Mouse (Mus musculus): ENCODE results near the gene Nt5c3b. TPM values are rescaled to one million over a fixed set of nuclear protein-coding genes. Genes with fewer than 3 reads are reported as not detected.
A peak's percentile ranks its signal among the peaks of the same experiment; 100 is the strongest.

Gene Nt5c3b
- polyA plus RNA-seq, 2 experiments = 138 to 140 TPM

DNA sequence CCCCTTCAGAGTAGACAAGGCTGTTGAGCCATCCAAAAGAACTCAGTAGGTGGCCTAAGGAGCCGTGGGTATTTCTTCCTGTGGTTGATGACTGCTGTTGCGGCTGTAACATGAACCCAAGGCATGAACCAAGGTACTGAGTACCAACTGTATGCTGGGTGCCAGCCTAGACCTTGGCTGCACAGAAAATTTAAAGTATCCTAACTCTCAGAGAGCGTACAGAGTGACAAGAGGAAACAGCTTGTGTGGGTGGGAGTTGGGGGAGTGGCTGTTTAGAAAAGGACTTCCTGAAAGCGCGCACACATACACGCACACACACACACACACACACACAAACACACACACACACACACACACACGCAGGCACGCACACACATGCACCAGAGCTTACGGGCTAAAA lies 42.3 kb downstream of the Nt5c3b start:
- H3K36me3 ChIP-seq (ENCODE audit: control insufficient read depth, insufficient read depth, low read length) = peaks cover 3% of the 10 kb centered on the region; the same call in 1 of the 2 replicates
- no peak for DNase-seq (ENCODE audit: low spot score)
- ATAC-seq (ENCODE audit: low FRiP score, low read depth) = no peak
- 65% methylated on average over 9 of the region's 9 CpGs for WGBS
- no peak overlapping the region for H3K4me3 ChIP-seq (replicated peaks; ENCODE audit: low read length)
- H3K4me1 ChIP-seq (ENCODE audit: control insufficient read depth, insufficient read depth, low read length) = peaks cover 19% of the 10 kb centered on the region
- no peak overlapping the region for H3K27ac ChIP-seq (replicated peaks; ENCODE audit: low read depth, low read length)
- H3K4me2 ChIP-seq (replicated peaks; ENCODE audit: low read depth, low read length, severe bottlenecking) = no peak overlapping the region
- no peak for TF ChIP-seq POLR2A (IDR thresholded peaks at IDR 0.05; ENCODE audit: borderline replicate concordance, extremely low read depth, insufficient read depth, insufficient read length)
- no peak overlapping the region for H3K9ac ChIP-seq (ENCODE audit: low read depth, low read length, severe bottlenecking)
- H3K9me3 ChIP-seq (ENCODE audit: control insufficient read depth, low read length) = no peaks in the 10 kb centered on the region
- no peaks in the 10 kb centered on the region for H3K27me3 ChIP-seq (ENCODE audit: control insufficient read depth, insufficient read depth, low read length)

DNA sequence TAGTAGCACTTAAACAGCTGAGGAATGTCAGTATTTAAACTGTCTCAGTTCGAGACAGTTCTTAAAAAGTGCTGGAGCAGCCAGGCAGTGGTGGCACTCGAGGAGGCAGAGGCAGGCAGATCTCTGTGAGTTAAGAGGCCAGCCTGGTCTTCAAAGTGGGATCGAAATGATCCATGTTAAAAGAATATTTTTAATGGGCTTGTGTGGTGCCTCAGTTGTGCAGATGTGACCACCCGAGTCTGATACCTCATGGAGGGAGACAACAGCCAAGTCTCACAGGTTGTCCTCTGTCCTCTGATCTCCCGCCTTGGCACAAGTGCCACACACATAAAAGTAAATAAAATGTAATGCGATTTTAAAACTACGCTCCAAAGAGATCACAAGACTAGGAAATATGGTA lies 43.1 kb downstream of the Nt5c3b start:
- TF ChIP-seq POLR2A (IDR thresholded peaks at IDR 0.05; ENCODE audit: borderline replicate concordance, extremely low read depth, insufficient read depth, insufficient read length) = no peak
- no peak for ATAC-seq (ENCODE audit: low FRiP score, low read depth)
- no peak overlapping the region for H3K4me3 ChIP-seq (replicated peaks; ENCODE audit: low read length)
- no peaks in the 10 kb centered on the region for H3K27me3 ChIP-seq (ENCODE audit: control insufficient read depth, insufficient read depth, low read length)
- H3K9me3 ChIP-seq (ENCODE audit: control insufficient read depth, low read length) = no peaks in the 10 kb centered on the region
- no peak for DNase-seq (ENCODE audit: low spot score)
- peaks cover 3% of the 10 kb centered on the region; the same call in 1 of the 2 replicates for H3K36me3 ChIP-seq (ENCODE audit: control insufficient read depth, insufficient read depth, low read length)
- WGBS = 92% methylated on average over 7 of the region's 7 CpGs
- H3K4me1 ChIP-seq (ENCODE audit: control insufficient read depth, insufficient read depth, low read length) = peaks cover 19% of the 10 kb centered on the region
- H3K4me2 ChIP-seq (replicated peaks; ENCODE audit: low read depth, low read length, severe bottlenecking) = no peak overlapping the region
- no peak overlapping the region for H3K9ac ChIP-seq (ENCODE audit: low read depth, low read length, severe bottlenecking)
- no peak overlapping the region for H3K27ac ChIP-seq (replicated peaks; ENCODE audit: low read depth, low read length)

- under 1% methylated on average over 32 of the region's 37 CpGs for WGBS
- Histone ChIP-seq H3K9ac (ENCODE audit: low read depth, low read length, severe bottlenecking) (peak within 1 kb of the TSS; percentile 72), H3K4me2 (replicated peaks; ENCODE audit: low read depth, low read length, severe bottlenecking) (peak within 1 kb of the TSS; percentile 80), H3K4me1 (ENCODE audit: control insufficient read depth, insufficient read depth, low read length) (peaks cover 19% of the 10 kb centered on the region), H3K4me3 (replicated peaks; ENCODE audit: low read length) (peak within 1 kb of the TSS; percentile 70), H3K27me3 (ENCODE audit: control insufficient read depth, insufficient read depth, low read length) (no peaks in the 10 kb centered on the region), H3K36me3 (ENCODE audit: control insufficient read depth, insufficient read depth, low read length) (peaks cover 3% of the 10 kb centered on the region; the same call in 1 of the 2 replicates), H3K27ac (replicated peaks; ENCODE audit: low read depth, low read length) (peak within 1 kb of the TSS; percentile 46), H3K9me3 (ENCODE audit: control insufficient read depth, low read length) (no peaks in the 10 kb centered on the region)
- ATAC-seq (ENCODE audit: low FRiP score, low read depth) (peak; percentile 94), DNase-seq (ENCODE audit: low spot score) (peak; percentile 99)
- peak; percentile 84; the same call in 1 of the 2 replicates for TF ChIP-seq POLR2A (IDR thresholded peaks at IDR 0.05; ENCODE audit: borderline replicate concordance, extremely low read depth, insufficient read depth, insufficient read length)
Measured at GRCm38 (mm10) chr11:100397600-100398389, 43.8 kb downstream of the Nt5c3b start, which contains the start of gene Jup. Gene Jup, minus strand, starts transcription at chr11:100397763.

DNA sequence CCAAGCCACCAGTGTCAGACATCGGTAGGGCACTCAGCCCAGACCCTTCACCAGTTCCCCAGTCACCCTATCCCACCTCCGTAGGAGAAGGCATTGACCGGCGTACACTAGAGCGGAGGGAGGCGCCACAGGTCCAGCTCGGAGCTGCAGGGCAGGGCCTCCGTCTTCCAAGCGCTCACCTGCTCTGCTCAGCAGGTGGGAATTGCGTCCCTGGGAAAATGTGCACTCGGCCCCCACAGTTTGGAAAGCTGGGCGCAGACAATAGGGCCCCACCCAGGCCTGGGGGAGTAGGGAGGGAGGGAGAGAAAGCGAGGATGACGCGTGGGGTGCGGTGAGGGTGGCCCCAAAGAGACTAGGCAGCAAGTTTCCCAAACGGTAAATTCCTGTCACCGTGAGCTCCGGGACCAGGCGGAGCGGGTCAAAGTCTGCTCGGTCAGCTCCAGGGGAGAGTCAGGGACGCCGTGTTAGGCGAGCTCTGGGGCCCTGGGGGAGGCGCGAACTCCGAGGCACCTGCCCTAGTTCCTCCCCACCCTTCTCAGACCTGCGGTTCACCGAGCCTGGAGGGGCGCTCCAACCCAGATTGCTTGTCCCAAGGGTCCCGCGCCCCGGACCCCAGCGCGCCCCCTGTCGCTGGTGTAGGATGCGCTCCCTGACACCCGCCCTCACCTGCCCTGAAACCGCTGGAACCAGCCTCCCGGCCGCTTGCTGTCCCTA lies 44.6 kb downstream of the Nt5c3b start:
- H3K27ac ChIP-seq (replicated peaks; ENCODE audit: low read depth, low read length) = peak overlapping the region; percentile 46
- DNase-seq (ENCODE audit: low spot score) (no peak), ATAC-seq (ENCODE audit: low FRiP score, low read depth) (peak; percentile 28; the same call in 1 of the 2 replicates)
- peak overlapping the region; percentile 70 for H3K4me3 ChIP-seq (replicated peaks; ENCODE audit: low read length)
- peaks cover 3% of the 10 kb centered on the region; the same call in 1 of the 2 replicates for H3K36me3 ChIP-seq (ENCODE audit: control insufficient read depth, insufficient read depth, low read length)
- peak overlapping the region; percentile 72 for H3K9ac ChIP-seq (ENCODE audit: low read depth, low read length, severe bottlenecking)
- H3K4me1 ChIP-seq (ENCODE audit: control insufficient read depth, insufficient read depth, low read length) = peaks cover 19% of the 10 kb centered on the region
- 3% methylated on average over 21 of the region's 42 CpGs for WGBS
- no peak for TF ChIP-seq POLR2A (IDR thresholded peaks at IDR 0.05; ENCODE audit: borderline replicate concordance, extremely low read depth, insufficient read depth, insufficient read length)
- no peaks in the 10 kb centered on the region for H3K27me3 ChIP-seq (ENCODE audit: control insufficient read depth, insufficient read depth, low read length)
- peak overlapping the region; percentile 80 for H3K4me2 ChIP-seq (replicated peaks; ENCODE audit: low read depth, low read length, severe bottlenecking)
- H3K9me3 ChIP-seq (ENCODE audit: control insufficient read depth, low read length) = no peaks in the 10 kb centered on the region

Data from limb, embryonic 14.5 days (tissue).